Mouse (Mus musculus): Measurements from ENCODE around the gene Katnbl1. TPM values are rescaled to one million over a fixed set of nuclear protein-coding genes. Genes with fewer than 3 reads are reported as not detected.

Gene Katnbl1
- 1.5 and 2.4 TPM in 2 replicates for polyA plus RNA-seq (2012; rRNA removed)

DNA sequence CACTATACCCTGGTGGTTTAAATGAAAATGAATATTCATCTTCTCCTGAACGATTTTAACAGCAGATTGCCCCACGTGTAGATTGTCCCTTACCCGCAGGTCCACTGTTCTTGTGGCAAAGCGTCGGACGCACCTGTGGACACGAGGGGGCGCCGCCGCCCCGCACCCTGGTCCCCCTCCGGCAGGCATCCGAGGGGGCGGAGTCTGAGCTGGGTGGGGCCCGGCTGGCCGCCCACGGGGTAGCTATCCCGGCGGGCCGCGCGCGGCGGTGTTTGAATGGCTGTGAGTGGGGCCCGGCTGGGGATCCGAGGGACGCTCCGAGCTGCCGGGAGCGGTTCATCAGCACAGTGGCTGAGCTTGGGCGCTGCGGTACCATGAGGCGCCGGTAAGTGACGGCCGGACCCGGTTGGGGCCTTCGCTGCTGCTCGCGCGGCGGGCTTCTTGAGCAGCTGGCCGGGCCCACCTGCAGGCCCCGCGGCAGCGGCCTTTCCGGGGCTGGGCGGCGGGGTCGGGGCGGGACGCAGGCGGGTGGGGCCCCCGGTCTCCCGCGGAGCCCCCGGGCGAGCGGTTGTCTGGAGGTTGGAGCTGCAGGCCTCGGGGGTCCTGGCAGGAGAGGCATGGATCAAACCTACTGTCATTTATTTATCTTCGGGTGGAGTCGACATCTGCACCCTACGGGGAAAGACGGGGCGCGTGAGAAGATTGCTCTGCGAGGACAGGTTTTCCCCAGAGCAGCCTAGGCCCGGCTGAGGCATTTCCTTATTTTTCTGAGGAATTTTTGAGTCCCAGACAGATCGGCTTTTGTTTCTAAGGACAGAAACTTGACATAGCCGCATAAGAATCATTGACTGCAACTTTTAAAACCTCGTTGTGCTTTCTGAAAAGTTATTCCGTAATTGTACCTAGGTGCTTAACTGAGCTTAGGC, at the start of gene Katnbl1:
Katnbl1 (plus strand) TSS at position 239 of the 926 bp plus-strand sequence.
- Histone ChIP-seq H3K4me1 (ENCODE audit: control insufficient read depth, insufficient read depth, low read length) (no peaks in the 10 kb centered on the region), H3K36me3 (ENCODE audit: control insufficient read depth, insufficient read depth, low read length) (no peaks in the 10 kb centered on the region), H3K27ac (ENCODE audit: insufficient read depth, low read depth, low read length) (no peak within 1 kb of the TSS), H3K27me3 (replicated peaks; ENCODE audit: control insufficient read depth, insufficient read depth, low read length) (no peaks in the 10 kb centered on the region), H3K4me3 (ENCODE audit: insufficient read depth, low read depth, low read length) (peak within 1 kb of the TSS; percentile 69)
- TF ChIP-seq CTCF (conservative IDR thresholded peaks at IDR 0.05; ENCODE audit: insufficient read depth, insufficient read length, low read depth, low read length) (peak; percentile 87), POLR2A (IDR thresholded peaks at IDR 0.05; ENCODE audit: low read depth, low read length) (no peak)
- WGBS, result under 1% methylated on average over 72 of the region's 72 CpGs
- DNase-seq, result peak; percentile 94

DNA sequence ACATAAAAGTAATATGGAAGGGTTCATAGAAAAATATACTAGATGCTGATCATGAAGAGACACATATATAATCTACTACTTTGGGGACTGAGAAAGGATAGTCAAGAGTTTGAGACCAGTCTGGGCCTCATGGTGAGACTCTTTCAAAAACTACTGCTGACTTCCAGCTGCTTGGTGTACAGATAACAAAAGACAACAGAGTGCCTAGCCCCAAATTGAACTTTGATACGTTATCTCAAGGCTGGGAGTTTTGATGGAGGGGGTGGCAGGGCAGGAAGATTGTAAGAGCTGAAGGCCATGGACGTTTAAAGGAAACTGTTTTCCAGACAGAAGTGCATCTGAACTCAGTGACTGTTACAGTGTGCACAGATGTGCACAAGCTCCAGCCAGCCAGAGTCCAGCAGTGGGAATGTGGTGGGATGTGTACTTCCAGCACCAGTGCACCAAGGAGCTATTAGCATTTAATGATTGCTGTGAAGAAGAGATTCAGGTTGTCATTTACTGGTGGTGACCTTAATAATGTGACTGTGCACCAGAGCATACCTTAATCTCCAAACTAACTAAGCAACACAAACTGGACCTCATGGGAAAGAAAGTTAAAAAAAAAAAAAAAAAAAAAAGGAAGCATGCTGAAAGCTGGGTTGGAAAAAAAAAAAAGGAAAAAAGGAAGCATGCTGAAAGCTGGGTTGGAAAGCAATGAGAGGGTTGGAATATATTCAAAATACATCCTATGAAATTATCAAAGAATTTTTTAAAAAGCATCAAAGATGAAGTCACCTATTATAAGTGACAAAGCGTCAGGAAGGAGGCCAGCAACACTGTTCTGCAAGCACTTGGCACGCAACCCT, 46.7 kb upstream of the Katnbl1 start:
- DNase-seq, result no peak
- H3K27me3 ChIP-seq (replicated peaks; ENCODE audit: control insufficient read depth, insufficient read depth, low read length), result no peaks in the 10 kb centered on the region
- no peak overlapping the region for H3K4me3 ChIP-seq (ENCODE audit: insufficient read depth, low read depth, low read length)
- peaks cover 5% of the 10 kb centered on the region for H3K36me3 ChIP-seq (ENCODE audit: control insufficient read depth, insufficient read depth, low read length)
- no peak overlapping the region for H3K27ac ChIP-seq (ENCODE audit: insufficient read depth, low read depth, low read length)
- no peaks in the 10 kb centered on the region for H3K4me1 ChIP-seq (ENCODE audit: control insufficient read depth, insufficient read depth, low read length)
- 49% methylated on average over 4 of the region's 4 CpGs for WGBS
- no peak for TF ChIP-seq POLR2A (IDR thresholded peaks at IDR 0.05; ENCODE audit: low read depth, low read length)
- TF ChIP-seq CTCF (conservative IDR thresholded peaks at IDR 0.05; ENCODE audit: insufficient read depth, insufficient read length, low read depth, low read length), result no peak

DNA sequence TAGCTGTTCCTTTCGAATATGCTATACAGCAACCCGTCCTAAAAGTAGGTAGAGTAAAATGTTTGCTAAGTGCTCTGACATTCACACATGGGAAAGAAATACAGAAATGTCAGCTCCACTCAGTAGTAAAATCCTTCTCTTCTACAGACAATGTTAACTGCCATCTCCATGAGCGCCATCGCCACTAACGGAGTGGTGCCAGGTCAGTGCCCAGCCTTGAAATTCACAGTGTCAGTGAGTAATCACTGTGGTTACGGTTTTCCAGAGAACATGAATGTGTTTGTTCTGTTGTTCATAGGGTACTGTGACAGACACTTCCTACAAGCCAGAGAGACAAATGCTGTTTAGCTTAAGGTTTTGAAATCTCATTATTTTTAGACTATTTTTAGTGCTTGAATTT, 41.8 kb upstream of the Katnbl1 start:
- WGBS, result 96% methylated on average over 6 of the region's 6 CpGs
- Histone ChIP-seq H3K4me3 (ENCODE audit: insufficient read depth, low read depth, low read length) (no peak overlapping the region), H3K27me3 (replicated peaks; ENCODE audit: control insufficient read depth, insufficient read depth, low read length) (no peaks in the 10 kb centered on the region), H3K36me3 (ENCODE audit: control insufficient read depth, insufficient read depth, low read length) (peaks cover 13% of the 10 kb centered on the region), H3K27ac (ENCODE audit: insufficient read depth, low read depth, low read length) (no peak overlapping the region), H3K4me1 (ENCODE audit: control insufficient read depth, insufficient read depth, low read length) (no peaks in the 10 kb centered on the region)
- DNase-seq, result no peak
- TF ChIP-seq POLR2A (IDR thresholded peaks at IDR 0.05; ENCODE audit: low read depth, low read length), result no peak
- no peak for TF ChIP-seq CTCF (conservative IDR thresholded peaks at IDR 0.05; ENCODE audit: insufficient read depth, insufficient read length, low read depth, low read length)

DNA sequence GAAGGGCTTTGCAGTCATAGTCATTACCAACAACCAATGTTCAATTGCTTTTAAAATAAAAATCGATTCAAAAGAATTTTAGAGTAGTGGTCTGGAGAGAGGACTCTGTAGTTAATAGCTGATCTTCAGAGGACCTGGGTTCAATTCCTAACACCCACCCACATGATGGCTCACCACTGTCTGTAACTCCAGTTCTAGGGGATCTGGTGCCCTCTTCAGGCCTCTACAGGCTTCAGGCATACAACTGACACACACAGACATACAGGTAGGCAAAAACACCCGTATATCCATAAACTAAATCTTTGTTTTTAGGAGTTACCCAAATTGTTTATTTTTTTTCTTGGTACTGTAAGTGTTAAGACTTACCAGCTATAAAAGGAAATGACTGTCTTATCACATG, 39.3 kb upstream of the Katnbl1 start:
- DNase-seq, result peak; percentile 20

DNA sequence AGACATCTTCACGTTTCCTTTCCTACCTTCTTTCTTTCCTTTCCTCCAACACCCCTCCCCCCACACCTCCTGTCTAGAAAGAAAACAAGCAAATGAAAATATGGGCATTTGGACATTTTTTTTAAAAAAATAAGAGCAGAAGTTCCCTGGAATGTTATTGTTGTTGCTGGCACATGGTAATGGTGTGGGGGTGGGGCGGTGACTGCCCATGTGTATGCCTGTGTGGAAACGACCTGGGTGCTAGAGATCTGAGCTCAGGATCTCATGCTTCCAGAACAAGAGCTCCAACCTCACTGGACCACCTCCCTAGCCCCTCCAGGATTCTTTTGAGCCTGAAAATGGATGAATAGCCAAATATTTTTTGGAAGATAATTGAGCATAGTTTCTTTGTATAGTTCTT, 37.9 kb upstream of the Katnbl1 start:
- no peaks in the 10 kb centered on the region for H3K27me3 ChIP-seq (replicated peaks; ENCODE audit: control insufficient read depth, insufficient read depth, low read length)
- 50% methylated on average over 3 of the region's 3 CpGs for WGBS
- no peaks in the 10 kb centered on the region for H3K4me1 ChIP-seq (ENCODE audit: control insufficient read depth, insufficient read depth, low read length)
- TF ChIP-seq POLR2A (IDR thresholded peaks at IDR 0.05; ENCODE audit: low read depth, low read length) (no peak), CTCF (conservative IDR thresholded peaks at IDR 0.05; ENCODE audit: insufficient read depth, insufficient read length, low read depth, low read length) (no peak)
- peaks cover 14% of the 10 kb centered on the region for H3K36me3 ChIP-seq (ENCODE audit: control insufficient read depth, insufficient read depth, low read length)
- no peak for DNase-seq
- H3K27ac ChIP-seq (ENCODE audit: insufficient read depth, low read depth, low read length), result no peak overlapping the region
- H3K4me3 ChIP-seq (ENCODE audit: insufficient read depth, low read depth, low read length), result no peak overlapping the region

More for the DNA sequence above, 39.3 kb upstream of the Katnbl1 start:
- Histone ChIP-seq H3K4me3 (ENCODE audit: insufficient read depth, low read depth, low read length) (no peak overlapping the region), H3K36me3 (ENCODE audit: control insufficient read depth, insufficient read depth, low read length) (peaks cover 14% of the 10 kb centered on the region), H3K27me3 (replicated peaks; ENCODE audit: control insufficient read depth, insufficient read depth, low read length) (no peaks in the 10 kb centered on the region), H3K4me1 (ENCODE audit: control insufficient read depth, insufficient read depth, low read length) (no peaks in the 10 kb centered on the region), H3K27ac (ENCODE audit: insufficient read depth, low read depth, low read length) (no peak overlapping the region)
- TF ChIP-seq CTCF (conservative IDR thresholded peaks at IDR 0.05; ENCODE audit: insufficient read depth, insufficient read length, low read depth, low read length) (peak; percentile 46), POLR2A (IDR thresholded peaks at IDR 0.05; ENCODE audit: low read depth, low read length) (no peak)
- WGBS, result 92% methylated on average over 2 of the region's 2 CpGs

DNA sequence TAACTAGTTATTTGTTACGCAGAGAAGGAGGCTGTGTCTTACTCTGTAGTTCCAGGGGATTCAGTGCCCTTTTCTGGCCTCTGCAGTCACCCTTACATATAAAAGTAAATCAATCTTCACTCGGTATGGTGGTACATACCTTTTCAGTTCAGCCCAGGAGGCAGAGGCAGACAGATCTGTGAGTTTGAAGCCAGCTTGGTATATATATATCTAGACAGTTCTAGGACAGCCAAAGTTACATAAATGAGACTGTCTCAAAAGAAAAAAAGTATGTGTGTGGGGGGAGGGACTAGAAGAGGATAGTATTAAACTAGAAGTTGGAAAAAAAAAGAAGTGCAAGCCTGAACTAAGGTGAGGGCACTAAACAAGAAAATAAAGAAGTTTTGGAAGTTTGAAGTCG, 30.8 kb upstream of the Katnbl1 start:
- Histone ChIP-seq H3K27me3 (replicated peaks; ENCODE audit: control insufficient read depth, insufficient read depth, low read length) (no peaks in the 10 kb centered on the region), H3K4me1 (ENCODE audit: control insufficient read depth, insufficient read depth, low read length) (no peaks in the 10 kb centered on the region), H3K4me3 (ENCODE audit: insufficient read depth, low read depth, low read length) (no peak overlapping the region), H3K36me3 (ENCODE audit: control insufficient read depth, insufficient read depth, low read length) (peaks cover 17% of the 10 kb centered on the region), H3K27ac (ENCODE audit: insufficient read depth, low read depth, low read length) (no peak overlapping the region)
- no peak for DNase-seq
- no peak for TF ChIP-seq POLR2A (IDR thresholded peaks at IDR 0.05; ENCODE audit: low read depth, low read length)
- TF ChIP-seq CTCF (conservative IDR thresholded peaks at IDR 0.05; ENCODE audit: insufficient read depth, insufficient read length, low read depth, low read length), result no peak
- 85% methylated on average over 3 of the region's 3 CpGs for WGBS

Measured in kidney, adult 2 months (tissue).